Mouse (Mus musculus) kidney, embryonic 16.5 days (tissue): ENCODE data around the gene Pdk1. TPM values are rescaled to one million over a fixed set of nuclear protein-coding genes. Genes with fewer than 3 reads are reported as not detected.

Experiments
- polyA plus RNA-seq: library from polyadenylated mRNA; unstranded; fragments of >200 nt; fragmentation: Nextera tagmentation; extraction: Ambion mirVana; gene quantifications from 2 replicates; pipeline ENCODE4 v1.2.1, GENCODE M21; 2015

The Pdk1 gene
- polyA plus RNA-seq, 1 experiment from 2014 or later: 46.3 TPM

Other genes starting within 250 kb of the Pdk1 start
- 56.8 and 75.1 TPM in 2 replicates for gene Itga6, start 127.6 kb upstream of the Pdk1 start, polyA plus RNA-seq
- gene Rapgef4, start 108.0 kb downstream of the Pdk1 start, polyA plus RNA-seq: 6.9 and 9.2 TPM in 2 replicates